Comparison of ENCODE assay signal across 7 mouse cellular contexts in the genomic region with DNA sequence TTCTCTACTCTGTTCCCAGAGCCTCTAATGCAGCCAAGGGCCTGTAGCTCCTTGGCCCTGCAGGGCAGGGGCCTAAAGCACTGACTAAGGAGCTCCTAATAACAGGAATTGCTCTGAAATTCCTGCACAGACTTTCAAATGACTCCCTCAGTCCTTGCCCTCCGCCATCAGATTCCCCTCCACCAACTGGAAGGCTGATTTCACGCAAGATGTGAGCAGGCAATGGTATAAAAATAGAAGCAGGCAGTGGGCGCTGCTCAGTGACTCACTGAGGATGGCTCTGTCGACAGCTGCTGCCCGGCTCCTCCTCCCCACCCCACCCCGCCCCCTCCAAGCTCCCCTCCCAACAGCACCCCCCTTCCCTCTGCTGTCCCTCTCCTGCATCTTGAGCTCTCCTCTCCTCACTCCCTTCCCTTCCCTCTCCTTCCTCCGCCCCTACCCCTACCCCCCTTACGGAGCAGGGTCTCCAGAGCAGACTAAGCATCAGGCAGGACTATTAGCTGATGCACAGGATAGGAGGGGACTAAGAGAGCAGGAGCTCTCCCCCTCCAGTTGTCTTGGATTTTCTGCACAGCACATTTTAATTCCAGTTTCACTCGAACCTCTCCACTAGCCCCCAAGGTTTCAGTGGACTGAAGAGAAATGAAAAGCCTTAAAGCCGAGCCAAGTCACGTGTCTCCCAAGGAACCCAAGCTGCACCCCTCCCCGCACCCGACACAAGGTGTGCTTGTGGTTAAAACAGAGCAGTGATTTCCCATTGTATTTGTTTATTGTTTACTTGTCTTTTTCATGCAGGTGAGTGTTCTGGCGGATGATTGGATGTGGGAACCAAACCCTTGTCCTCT. TPM values are rescaled to one million over a fixed set of nuclear protein-coding genes. Genes with fewer than 3 reads are reported as not detected.
DNase-seq lines count a peak whose midpoint lies in the region; ATAC-seq and TF ChIP-seq lines count a peak whose summit lies in the region.

No protein-coding gene starts in this region.

- no peaks in the 10 kb centered on the region for H3K9me3 ChIP-seq in limb, embryonic 12.5 days
- no peaks in the 10 kb centered on the region for H3K9me3 ChIP-seq in limb, embryonic 10.5 days (replicated peaks)
- no peaks in the 10 kb centered on the region for H3K9me3 ChIP-seq in embryonic facial prominence, embryonic 14.5 days (ENCODE audit: control insufficient read depth, low read length)
- H3K9me3 ChIP-seq in hindbrain, embryonic 16.5 days (ENCODE audit: control insufficient read depth, low read length) = no peaks in the 10 kb centered on the region
- H3K9me3 ChIP-seq in midbrain, embryonic 11.5 days (ENCODE audit: control insufficient read depth, low read length) = no peaks in the 10 kb centered on the region
- H3K9me3 ChIP-seq in stomach, postnatal 0 days (ENCODE audit: control insufficient read depth, low read length) = no peaks in the 10 kb centered on the region

- H3K4me1 ChIP-seq in limb, embryonic 12.5 days (replicated peaks) = 0 out of 2 replicates have a peak, but pooled peaks cover 11% of the 10 kb centered on the region
- H3K4me1 ChIP-seq in limb, embryonic 10.5 days = peaks cover 10% of the 10 kb centered on the region
- peaks cover 11% of the 10 kb centered on the region for H3K4me1 ChIP-seq in embryonic facial prominence, embryonic 14.5 days (ENCODE audit: control insufficient read depth, insufficient read depth, low read length)
- peaks cover 17% of the 10 kb centered on the region for H3K4me1 ChIP-seq in hindbrain, embryonic 16.5 days (ENCODE audit: control insufficient read depth, insufficient read depth, low read depth, low read length)
- H3K4me1 ChIP-seq in midbrain, embryonic 11.5 days (ENCODE audit: control insufficient read depth, insufficient read depth, low read length) = no peaks in the 10 kb centered on the region
- H3K4me1 ChIP-seq in stomach, postnatal 0 days (replicated peaks; ENCODE audit: control insufficient read depth, insufficient read depth) = no peaks in the 10 kb centered on the region

- 0 out of 2 replicates have a peak, but pooled peaks have one; percentile 10 for TF ChIP-seq CTCF in stomach, postnatal 0 days (IDR thresholded peaks at IDR 0.05; ENCODE audit: low read depth)

- WGBS in limb, embryonic 12.5 days = 3% methylated on average over 13 of the region's 14 CpGs
- 6% methylated on average over 14 of the region's 14 CpGs for WGBS in limb, embryonic 10.5 days
- WGBS in embryonic facial prominence, embryonic 14.5 days = 2% methylated on average over 12 of the region's 14 CpGs
- WGBS in hindbrain, embryonic 16.5 days = 9% methylated on average over 13 of the region's 14 CpGs
- WGBS in midbrain, embryonic 11.5 days = 8% methylated on average over 13 of the region's 14 CpGs
- 2% methylated on average over 14 of the region's 14 CpGs for WGBS in stomach, postnatal 0 days

- no peak overlapping the region for H3K27ac ChIP-seq in limb, embryonic 12.5 days
- H3K27ac ChIP-seq in limb, embryonic 10.5 days = no peak overlapping the region
- H3K27ac ChIP-seq in embryonic facial prominence, embryonic 14.5 days (replicated peaks; ENCODE audit: low read depth, low read length) = peak overlapping the region; percentile 58; the same call in 1 of the 2 replicates
- peak overlapping the region; percentile 86 for H3K27ac ChIP-seq in hindbrain, embryonic 16.5 days (ENCODE audit: low read depth, low read length)
- no peak overlapping the region for H3K27ac ChIP-seq in midbrain, embryonic 11.5 days (ENCODE audit: low read depth, low read length)
- H3K27ac ChIP-seq in stomach, postnatal 0 days (replicated peaks) = no peak overlapping the region

- H3K4me3 ChIP-seq in limb, embryonic 12.5 days (replicated peaks) = no peak overlapping the region
- H3K4me3 ChIP-seq in limb, embryonic 10.5 days = no peak overlapping the region
- no peak overlapping the region for H3K4me3 ChIP-seq in embryonic facial prominence, embryonic 14.5 days (ENCODE audit: low read depth, low read length)
- H3K4me3 ChIP-seq in hindbrain, embryonic 16.5 days (ENCODE audit: low read length) = no peak overlapping the region
- no peak overlapping the region for H3K4me3 ChIP-seq in midbrain, embryonic 11.5 days (ENCODE audit: low read depth, low read length)
- H3K4me3 ChIP-seq in stomach, postnatal 0 days (ENCODE audit: low read depth, low read length) = no peak overlapping the region

- no peak for TF ChIP-seq EP300 in stomach, postnatal 0 days (optimal IDR thresholded peaks at IDR 0.05)

- H3K36me3 ChIP-seq in limb, embryonic 12.5 days = no peaks in the 10 kb centered on the region
- no peaks in the 10 kb centered on the region for H3K36me3 ChIP-seq in limb, embryonic 10.5 days
- H3K36me3 ChIP-seq in embryonic facial prominence, embryonic 14.5 days (ENCODE audit: control insufficient read depth, insufficient read depth, low read length) = no peaks in the 10 kb centered on the region
- H3K36me3 ChIP-seq in hindbrain, embryonic 16.5 days (ENCODE audit: control insufficient read depth, insufficient read depth, low read length) = no peaks in the 10 kb centered on the region
- no peaks in the 10 kb centered on the region for H3K36me3 ChIP-seq in midbrain, embryonic 11.5 days (ENCODE audit: control insufficient read depth, insufficient read depth, low read length)
- no peaks in the 10 kb centered on the region for H3K36me3 ChIP-seq in stomach, postnatal 0 days (ENCODE audit: control insufficient read depth, insufficient read depth, low read length)

- no peak for DNase-seq in limb, embryonic 10.5 days (ENCODE audit: low spot score)
- peak; percentile 85 for DNase-seq in embryonic facial prominence, embryonic 14.5 days (ENCODE audit: low spot score)
- DNase-seq in midbrain, embryonic 11.5 days (ENCODE audit: low spot score, missing footprints) = no peak
- DNase-seq in stomach, postnatal 0 days (ENCODE audit: low spot score) = peak; percentile 38
- DNase-seq in c-Kit-positive CD71-positive TER-119-positive erythroid progenitor cells, embryonic 14.5 days (ENCODE audit: low spot score) = no peak

- no peak overlapping the region for H3K9ac ChIP-seq in limb, embryonic 12.5 days (replicated peaks)
- peak overlapping the region; percentile 9; the same call in 1 of the 2 replicates for H3K9ac ChIP-seq in embryonic facial prominence, embryonic 14.5 days (ENCODE audit: low read depth, low read length)
- H3K9ac ChIP-seq in hindbrain, embryonic 16.5 days (ENCODE audit: low read depth, low read length) = peak overlapping the region; percentile 30
- H3K9ac ChIP-seq in midbrain, embryonic 11.5 days (ENCODE audit: low read length) = 0 out of 2 replicates have a peak overlapping the region, but pooled peaks have one; percentile 22
- no peak overlapping the region for H3K9ac ChIP-seq in stomach, postnatal 0 days (ENCODE audit: low read length)

- peaks cover 38% of the 10 kb centered on the region for H3K27me3 ChIP-seq in limb, embryonic 12.5 days
- H3K27me3 ChIP-seq in limb, embryonic 10.5 days (ENCODE audit: low read depth, poor library complexity, severe bottlenecking) = peaks cover 49% of the 10 kb centered on the region
- no peaks in the 10 kb centered on the region for H3K27me3 ChIP-seq in embryonic facial prominence, embryonic 14.5 days (replicated peaks; ENCODE audit: control insufficient read depth, insufficient read depth, low read length)
- peaks cover 2% of the 10 kb centered on the region; the same call in 1 of the 2 replicates for H3K27me3 ChIP-seq in hindbrain, embryonic 16.5 days (replicated peaks; ENCODE audit: control insufficient read depth, insufficient read depth, low read length)
- H3K27me3 ChIP-seq in midbrain, embryonic 11.5 days (ENCODE audit: control insufficient read depth, insufficient read depth, low read length) = no peaks in the 10 kb centered on the region
- no peaks in the 10 kb centered on the region for H3K27me3 ChIP-seq in stomach, postnatal 0 days (ENCODE audit: control insufficient read depth, insufficient read depth, low read length)

- peak overlapping the region; percentile 19 for H3K4me2 ChIP-seq in limb, embryonic 12.5 days
- H3K4me2 ChIP-seq in embryonic facial prominence, embryonic 14.5 days (ENCODE audit: low read depth, low read length) = peak overlapping the region; percentile 39
- peak overlapping the region; percentile 32 for H3K4me2 ChIP-seq in hindbrain, embryonic 16.5 days (ENCODE audit: low read length)
- H3K4me2 ChIP-seq in midbrain, embryonic 11.5 days = no peak overlapping the region
- H3K4me2 ChIP-seq in stomach, postnatal 0 days (replicated peaks; ENCODE audit: low read depth) = no peak overlapping the region; the same call in 1 of the 2 replicates

- ATAC-seq in limb, embryonic 12.5 days (ENCODE audit: insufficient number of reproducible peaks, insufficient read depth, low FRiP score, low TSS enrichment, low read depth) = no peak
- ATAC-seq in embryonic facial prominence, embryonic 14.5 days (ENCODE audit: low read depth) = peak; percentile 87
- peak; percentile 91 for ATAC-seq in hindbrain, embryonic 16.5 days
- ATAC-seq in midbrain, embryonic 11.5 days (ENCODE audit: low FRiP score) = peak; percentile 52
- ATAC-seq in stomach, postnatal 0 days (ENCODE audit: low FRiP score, low TSS enrichment) = peak; percentile 64

RNA-seq across cellular contexts. Expression of a gene that starts 9.6 kb away (rescaled TPM):
- 102 and 120 TPM in 2 replicates for polyA plus RNA-seq in limb, embryonic 12.5 days (2016; fragmentation: Nextera tagmentation; extraction: Ambion mirVana)
- polyA plus RNA-seq in limb, embryonic 10.5 days (2016; fragmentation: Nextera tagmentation; extraction: Ambion mirVana) = 1.6 and 1.8 TPM in 2 replicates
- polyA plus RNA-seq in embryonic facial prominence, embryonic 14.5 days (2014; fragmentation: Nextera tagmentation; extraction: Ambion mirVana) = 2,164 and 3,230 TPM in 2 replicates
- 11.8 and 166 TPM in 2 replicates for polyA plus RNA-seq in hindbrain, embryonic 16.5 days (2015; fragmentation: Nextera tagmentation; extraction: Ambion mirVana)
- 0.17 TPM in 1 of 2 replicates, not detected in the other for polyA plus RNA-seq in midbrain, embryonic 11.5 days (2014; fragmentation: Nextera tagmentation; extraction: Ambion mirVana)
- polyA plus RNA-seq in stomach, postnatal 0 days (2015; fragmentation: Nextera tagmentation; extraction: Ambion mirVana) = 23.1 and 27.2 TPM in 2 replicates

RNA-seq across cellular contexts. Expression of a gene that starts 24.9 kb away (rescaled TPM):
- 7.4 and 8.4 TPM in 2 replicates for polyA plus RNA-seq in limb, embryonic 12.5 days (2016; fragmentation: Nextera tagmentation; extraction: Ambion mirVana)
- 6.0 and 6.1 TPM in 2 replicates for polyA plus RNA-seq in limb, embryonic 10.5 days (2016; fragmentation: Nextera tagmentation; extraction: Ambion mirVana)
- 4.4 and 4.6 TPM in 2 replicates for polyA plus RNA-seq in embryonic facial prominence, embryonic 14.5 days (2014; fragmentation: Nextera tagmentation; extraction: Ambion mirVana)
- 4.8 and 4.9 TPM in 2 replicates for polyA plus RNA-seq in hindbrain, embryonic 16.5 days (2015; fragmentation: Nextera tagmentation; extraction: Ambion mirVana)
- polyA plus RNA-seq in midbrain, embryonic 11.5 days (2014; fragmentation: Nextera tagmentation; extraction: Ambion mirVana) = 7.5 and 7.9 TPM in 2 replicates
- polyA plus RNA-seq in stomach, postnatal 0 days (2015; fragmentation: Nextera tagmentation; extraction: Ambion mirVana) = 0.91 and 1.2 TPM in 2 replicates

Comparison
In these comparisons a context has a peak if more than half of its experiments do, and no peak if none do; other contexts are left out.
1. H3K27ac ChIP-seq: peak in embryonic facial prominence, embryonic 14.5 days (single experiment) and hindbrain, embryonic 16.5 days (single experiment); none in limb, embryonic 12.5 days (single experiment), limb, embryonic 10.5 days (single experiment), midbrain, embryonic 11.5 days (single experiment) and stomach, postnatal 0 days (single experiment).
2. H3K4me2 ChIP-seq: peak in limb, embryonic 12.5 days (single experiment), embryonic facial prominence, embryonic 14.5 days (single experiment) and hindbrain, embryonic 16.5 days (single experiment); none in midbrain, embryonic 11.5 days (single experiment) and stomach, postnatal 0 days (single experiment).
3. H3K9ac ChIP-seq: peak in embryonic facial prominence, embryonic 14.5 days (single experiment), hindbrain, embryonic 16.5 days (single experiment) and midbrain, embryonic 11.5 days (single experiment); none in limb, embryonic 12.5 days (single experiment) and stomach, postnatal 0 days (single experiment).
4. DNase-seq: peak in embryonic facial prominence, embryonic 14.5 days (single experiment) and stomach, postnatal 0 days (single experiment); none in limb, embryonic 10.5 days (single experiment), midbrain, embryonic 11.5 days (single experiment) and c-Kit-positive CD71-positive TER-119-positive erythroid progenitor cells, embryonic 14.5 days (single experiment).
5. RNA of a gene that starts 9.6 kb away (polyA plus RNA-seq): 2,164 to 3,230 TPM in embryonic facial prominence, embryonic 14.5 days; 102 to 120 TPM in limb, embryonic 12.5 days, 23.1 to 27.2 TPM in stomach, postnatal 0 days, 11.8 to 166 TPM in hindbrain, embryonic 16.5 days, 1.6 to 1.8 TPM in limb, embryonic 10.5 days and 0.17 TPM in midbrain, embryonic 11.5 days; every median in the first group is over 10 times any median in the second.